Mouse (Mus musculus): ENCODE data around the gene Uspl1. TPM values are rescaled to one million over a fixed set of nuclear protein-coding genes. Genes with fewer than 3 reads are reported as not detected.
"Not testable (repeated sequence)": the region's sequence is repeated elsewhere in the genome, so short reads cannot be mapped to it uniquely, and the experiment has no call there.

Uspl1 gene
- polyA plus RNA-seq, 1 experiment from 2014 or later = 48.7 TPM

DNA sequence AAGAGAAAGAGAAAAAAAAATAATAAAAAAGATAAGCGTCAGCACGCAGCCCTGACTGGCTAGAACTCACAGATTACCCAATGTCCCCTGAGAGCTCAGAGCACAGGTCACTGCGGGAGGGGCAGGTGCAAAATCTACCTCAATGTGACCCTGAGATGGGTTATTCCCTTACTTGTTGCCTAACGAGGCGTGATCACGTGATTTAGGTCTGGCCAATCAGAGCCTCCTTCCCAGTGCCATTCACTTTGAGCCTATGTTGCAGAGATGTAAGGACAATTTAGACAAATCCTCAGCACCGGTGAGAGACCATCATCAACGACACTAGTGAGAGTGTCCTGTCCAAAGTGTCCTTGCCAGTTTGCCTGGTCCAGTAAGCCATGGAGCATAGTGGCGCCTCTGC is 43.8 kb upstream of the Uspl1 start:
- ATAC-seq (ENCODE audit: insufficient read depth) (no peak), DNase-seq (no peak)
- H3K9ac ChIP-seq = no peak overlapping the region
- no peak for TF ChIP-seq CTCF (IDR thresholded peaks at IDR 0.05; ENCODE audit: low read depth)
- no peak overlapping the region for H3K4me2 ChIP-seq
- no peaks in the 10 kb centered on the region for H3K27me3 ChIP-seq (ENCODE audit: insufficient read depth, low read length)
- H3K4me3 ChIP-seq (ENCODE audit: low read depth, low read length) = no peak overlapping the region
- H3K4me1 ChIP-seq (ENCODE audit: insufficient read depth) = peaks cover 5% of the 10 kb centered on the region; the same call in 1 of the 2 replicates
- H3K9me3 ChIP-seq (ENCODE audit: low read depth, low read length) = no peaks in the 10 kb centered on the region
- no peak overlapping the region for H3K27ac ChIP-seq (ENCODE audit: low read depth)
- WGBS = 62% methylated on average over 9 of the region's 9 CpGs
- H3K36me3 ChIP-seq (ENCODE audit: insufficient read depth) = no peaks in the 10 kb centered on the region

DNA sequence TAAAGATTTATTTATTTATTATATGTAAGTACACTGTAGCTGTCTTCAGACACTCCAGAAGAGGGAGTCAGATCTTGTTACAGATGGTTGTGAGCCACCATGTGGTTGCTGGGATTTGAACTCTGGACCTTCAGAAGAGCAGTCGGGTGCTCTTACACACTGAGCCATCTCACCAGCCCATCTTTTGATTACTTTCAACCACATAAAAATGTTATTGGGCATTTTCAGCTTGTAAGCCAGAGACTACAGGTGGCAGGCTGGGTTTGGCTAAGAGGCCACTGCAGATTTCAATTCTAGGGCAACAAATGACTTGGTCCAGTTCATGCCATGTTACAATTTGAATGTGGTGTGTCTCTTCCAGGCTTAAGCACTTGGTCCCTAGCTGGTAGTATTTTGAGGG is 43.0 kb upstream of the Uspl1 start:
- not testable (repeated sequence) for ATAC-seq (ENCODE audit: insufficient read depth); H3K36me3 ChIP-seq (ENCODE audit: insufficient read depth)
- WGBS = 91% methylated on average over 1 of the region's 1 CpGs

DNA sequence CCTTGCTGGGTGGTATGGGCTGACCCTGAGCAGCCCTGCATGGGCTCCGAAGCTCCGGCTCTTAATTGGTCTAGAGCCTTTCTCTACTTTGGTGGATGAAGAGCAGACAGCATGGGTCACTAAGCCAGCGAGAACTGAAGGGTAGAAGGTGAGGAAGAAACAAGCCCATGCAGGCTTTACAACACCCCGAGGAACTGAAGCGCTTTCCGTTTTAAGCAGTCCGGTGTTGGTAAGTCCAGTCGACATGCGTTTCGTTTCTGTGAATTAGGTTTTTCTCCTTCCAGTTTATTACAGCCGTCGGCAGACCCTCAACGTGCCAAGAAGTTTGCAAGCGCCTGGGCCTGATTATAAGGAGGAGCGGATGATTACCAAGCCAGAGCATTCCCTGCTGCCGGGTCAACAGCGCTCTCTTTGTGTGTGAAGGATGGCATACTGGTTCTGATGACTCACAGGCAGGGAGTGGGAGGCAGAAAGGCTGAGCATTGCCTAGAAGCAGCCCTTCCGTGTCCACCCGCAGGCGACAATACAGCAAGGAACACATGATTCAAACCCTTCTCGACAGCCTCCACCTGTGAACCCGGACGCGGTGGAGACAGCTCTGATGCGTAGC is 40.3 kb upstream of the Uspl1 start:
- DNase-seq = peak; percentile 38
- Histone ChIP-seq H3K9ac (no peak overlapping the region), H3K9me3 (ENCODE audit: low read depth, low read length) (no peaks in the 10 kb centered on the region), H3K4me3 (ENCODE audit: low read depth, low read length) (no peak overlapping the region), H3K27me3 (ENCODE audit: insufficient read depth, low read length) (no peaks in the 10 kb centered on the region), H3K27ac (ENCODE audit: low read depth) (no peak overlapping the region), H3K4me2 (no peak overlapping the region), H3K4me1 (ENCODE audit: insufficient read depth) (no peaks in the 10 kb centered on the region), H3K36me3 (ENCODE audit: insufficient read depth) (no peaks in the 10 kb centered on the region)
- 62% methylated on average over 25 of the region's 25 CpGs for WGBS
- TF ChIP-seq CTCF (IDR thresholded peaks at IDR 0.05; ENCODE audit: low read depth) = no peak
- peak; percentile 31; the same call in 1 of the 2 replicates for ATAC-seq (ENCODE audit: insufficient read depth)

More for the DNA sequence above, 43.0 kb upstream of the Uspl1 start:
- H3K27ac ChIP-seq (ENCODE audit: low read depth); H3K4me1 ChIP-seq (ENCODE audit: insufficient read depth); H3K27me3 ChIP-seq (ENCODE audit: insufficient read depth, low read length); H3K4me3 ChIP-seq (ENCODE audit: low read depth, low read length); DNase-seq; H3K4me2 ChIP-seq; H3K9me3 ChIP-seq (ENCODE audit: low read depth, low read length); H3K9ac ChIP-seq: not testable (repeated sequence)

DNA sequence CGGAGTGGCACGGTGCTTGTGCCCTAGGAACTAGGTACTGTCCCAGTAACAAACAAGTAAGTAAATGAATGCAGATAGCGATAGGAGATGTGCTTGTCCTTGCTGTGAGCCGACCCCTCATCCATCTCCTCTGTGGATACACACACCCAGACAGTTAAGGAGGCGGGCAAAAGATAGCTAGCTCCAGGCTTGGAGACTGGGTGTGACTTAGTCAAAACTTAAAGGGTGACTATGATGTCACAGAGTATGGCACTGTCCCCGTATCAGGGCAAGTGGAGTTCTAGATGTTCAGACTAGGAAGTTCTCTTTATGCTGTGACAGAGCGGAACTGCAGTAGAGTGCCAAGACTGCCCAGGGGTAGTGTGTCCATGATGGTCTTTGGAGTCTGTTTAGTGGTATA is 37.5 kb upstream of the Uspl1 start:
- Histone ChIP-seq H3K9me3 (ENCODE audit: low read depth, low read length) (no peaks in the 10 kb centered on the region), H3K27ac (ENCODE audit: low read depth) (no peak overlapping the region), H3K9ac (no peak overlapping the region), H3K4me1 (ENCODE audit: insufficient read depth) (peaks cover 2% of the 10 kb centered on the region; the same call in 1 of the 2 replicates), H3K36me3 (ENCODE audit: insufficient read depth) (no peaks in the 10 kb centered on the region), H3K4me3 (ENCODE audit: low read depth, low read length) (no peak overlapping the region), H3K27me3 (ENCODE audit: insufficient read depth, low read length) (no peaks in the 10 kb centered on the region), H3K4me2 (no peak overlapping the region)
- no peak for TF ChIP-seq CTCF (IDR thresholded peaks at IDR 0.05; ENCODE audit: low read depth)
- DNase-seq (no peak), ATAC-seq (ENCODE audit: insufficient read depth) (no peak; the same call in 1 of the 2 replicates)
- 68% methylated on average over 7 of the region's 7 CpGs for WGBS

DNA sequence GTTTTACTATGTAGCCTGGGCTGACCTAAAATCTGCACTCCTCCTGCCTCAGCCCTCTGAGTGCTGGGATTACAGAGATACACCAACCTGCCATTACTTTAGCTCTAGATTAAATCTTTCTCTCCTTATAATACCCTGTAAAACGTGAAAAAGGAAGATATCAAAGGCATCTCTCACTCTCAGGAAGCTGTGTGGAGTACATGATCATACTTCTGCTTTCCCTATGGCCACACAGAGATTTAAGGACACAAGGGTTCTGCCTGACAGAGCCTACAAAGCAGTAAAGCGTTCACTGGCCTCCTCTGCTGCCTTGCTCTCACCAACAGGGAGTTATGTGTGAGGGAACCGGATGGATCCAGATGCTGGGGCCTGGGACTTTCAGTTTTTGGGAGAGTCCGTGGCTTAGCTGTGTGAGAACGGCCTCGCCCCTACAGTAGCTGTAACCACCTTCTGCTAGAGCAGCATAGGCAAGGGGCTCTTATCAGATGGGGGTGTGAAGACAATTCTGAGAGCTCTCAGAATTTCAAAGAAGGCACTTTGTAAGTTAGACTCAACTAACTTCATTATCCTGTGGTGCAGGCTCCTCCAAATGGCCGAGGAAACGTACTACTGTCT is 36.7 kb upstream of the Uspl1 start:
- Histone ChIP-seq H3K27ac (ENCODE audit: low read depth) (no peak overlapping the region), H3K9ac (no peak overlapping the region), H3K27me3 (ENCODE audit: insufficient read depth, low read length) (no peaks in the 10 kb centered on the region), H3K9me3 (ENCODE audit: low read depth, low read length) (no peaks in the 10 kb centered on the region), H3K4me3 (ENCODE audit: low read depth, low read length) (no peak overlapping the region), H3K4me2 (no peak overlapping the region), H3K4me1 (ENCODE audit: insufficient read depth) (peaks cover 8% of the 10 kb centered on the region; the same call in 1 of the 2 replicates), H3K36me3 (ENCODE audit: insufficient read depth) (no peaks in the 10 kb centered on the region)
- no peak for TF ChIP-seq CTCF (IDR thresholded peaks at IDR 0.05; ENCODE audit: low read depth)
- WGBS = 62% methylated on average over 8 of the region's 8 CpGs
- ATAC-seq (ENCODE audit: insufficient read depth) = no peak
- no peak for DNase-seq

DNA sequence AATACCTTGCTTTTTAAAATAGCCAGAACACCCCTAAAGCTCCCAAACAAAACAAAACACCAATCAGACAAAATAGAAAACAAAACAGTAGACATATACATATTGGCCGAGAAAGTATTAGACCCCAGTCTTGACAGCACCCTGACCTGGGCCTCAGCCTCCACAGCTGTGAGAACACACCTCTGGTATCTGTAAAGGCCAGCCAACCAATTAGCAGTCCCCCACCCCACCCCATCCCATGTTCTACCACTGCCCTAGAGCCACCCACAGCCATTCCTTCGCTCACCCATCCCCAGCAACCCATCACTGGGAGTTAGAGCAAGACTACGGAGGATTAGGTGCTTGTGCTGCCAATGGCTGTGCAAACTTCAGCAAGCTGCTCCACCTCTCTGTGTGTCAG is 33.3 kb upstream of the Uspl1 start:
- H3K27ac ChIP-seq (ENCODE audit: low read depth) = peak overlapping the region; percentile 95
- peaks cover 8% of the 10 kb centered on the region; the same call in 1 of the 2 replicates for H3K4me1 ChIP-seq (ENCODE audit: insufficient read depth)
- no peak overlapping the region for H3K4me3 ChIP-seq (ENCODE audit: low read depth, low read length)
- DNase-seq (no peak), ATAC-seq (ENCODE audit: insufficient read depth) (no peak)
- no peak for TF ChIP-seq CTCF (IDR thresholded peaks at IDR 0.05; ENCODE audit: low read depth)
- 93% methylated on average over 3 of the region's 3 CpGs for WGBS
- H3K9ac ChIP-seq = no peak overlapping the region
- H3K36me3 ChIP-seq (ENCODE audit: insufficient read depth) = no peaks in the 10 kb centered on the region
- H3K4me2 ChIP-seq = no peak overlapping the region
- no peaks in the 10 kb centered on the region for H3K27me3 ChIP-seq (ENCODE audit: insufficient read depth, low read length)
- no peaks in the 10 kb centered on the region for H3K9me3 ChIP-seq (ENCODE audit: low read depth, low read length)

DNA sequence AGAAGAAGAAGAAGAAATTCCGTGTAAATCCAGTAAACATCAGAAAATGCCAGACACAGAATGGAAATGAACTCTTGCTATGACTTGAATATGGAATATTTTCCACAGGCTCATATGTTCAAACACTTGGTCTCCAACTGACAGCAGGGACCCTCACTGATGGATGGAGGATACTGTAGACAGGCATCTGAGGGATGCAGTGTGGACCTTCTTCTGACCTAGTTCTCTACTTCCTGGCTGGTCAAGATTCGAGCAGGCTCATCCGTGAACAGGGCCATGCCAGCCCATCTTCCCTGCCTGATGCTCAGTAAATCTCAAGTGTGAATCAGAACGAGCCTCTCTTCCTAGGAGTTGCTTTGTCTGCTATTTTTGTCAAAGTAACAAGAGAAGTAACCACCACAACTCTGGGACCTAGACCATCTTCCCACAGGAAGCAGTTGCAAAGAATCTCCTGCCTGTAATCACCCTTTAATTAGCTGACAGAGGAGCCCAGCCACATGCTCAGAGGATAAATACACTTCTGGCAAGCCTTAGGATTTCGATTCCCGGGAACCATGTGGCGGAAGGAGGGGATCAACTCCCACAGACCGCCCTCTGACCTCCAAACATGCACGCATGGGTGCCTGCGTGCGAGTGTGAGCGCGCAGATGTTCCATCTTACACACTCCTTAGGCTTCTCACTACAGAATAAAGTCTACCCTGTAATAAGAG is 31.9 kb upstream of the Uspl1 start:
- TF ChIP-seq CTCF (IDR thresholded peaks at IDR 0.05; ENCODE audit: low read depth) = no peak
- H3K27me3 ChIP-seq (ENCODE audit: insufficient read depth, low read length) = no peaks in the 10 kb centered on the region
- no peaks in the 10 kb centered on the region for H3K36me3 ChIP-seq (ENCODE audit: insufficient read depth)
- WGBS = 30% methylated on average over 13 of the region's 13 CpGs
- peak overlapping the region; percentile 13 for H3K9ac ChIP-seq
- peak overlapping the region; percentile 40 for H3K4me2 ChIP-seq
- peak overlapping the region; percentile 95 for H3K27ac ChIP-seq (ENCODE audit: low read depth)
- peaks cover 8% of the 10 kb centered on the region; the same call in 1 of the 2 replicates for H3K4me1 ChIP-seq (ENCODE audit: insufficient read depth)
- DNase-seq = peak; percentile 97
- H3K4me3 ChIP-seq (ENCODE audit: low read depth, low read length) = no peak overlapping the region
- ATAC-seq (ENCODE audit: insufficient read depth) = peak; percentile 94
- H3K9me3 ChIP-seq (ENCODE audit: low read depth, low read length) = no peaks in the 10 kb centered on the region

All from lung, embryonic 14.5 days (tissue).